Mouse (Mus musculus) layer of hippocampus, postnatal 14 days (tissue): ENCODE data around the gene Ngf. TPM values are rescaled to one million over a fixed set of nuclear protein-coding genes. Genes with fewer than 3 reads are reported as not detected.
A peak's percentile ranks its signal among the peaks of the same experiment; 100 is the strongest.

Experiments used
- DNase-seq, 2 experiments: peaks; one replicate each; pipeline ENCODE4 v3.0.0; 2021 to 2022; ENCODE audit warnings: low spot score in 2 of 2, mixed read lengths in 1 of 2
- long read RNA-seq, 2 experiments: library from polyadenylated mRNA; stranded (forward); transcript quantifications; one replicate each; pipeline ENCODE4 v2.0.0; 2021
- total RNA-seq, 2 experiments: library from RNA; stranded (reverse); gene quantifications; 2 replicates each; pipeline ENCODE4 v1.2.3; 2021

Ngf gene
- total RNA-seq = 10 to 100 TPM; 10.3 to 12.4 TPM
- long read RNA-seq, experiment 1, partial matches to known transcripts = 0 of 4 reads
- long read RNA-seq, experiment 1, other reads (novel, unspliced or antisense) = 1 of 4 reads
- long read RNA-seq, experiment 2, partial matches to known transcripts = 0 of 7 reads
- long read RNA-seq, experiment 2, other reads (novel, unspliced or antisense) = 5 of 7 reads

GRCm38 (mm10) chr3:102469713-102470448 lies at the start of gene Ngf:
Gene Ngf, plus strand, starts transcription at chr3:102469919.
- DNase-seq = no peak

- no peak for DNase-seq
Observed at GRCm38 (mm10) chr3:102445567-102445966, 24.2 kb upstream of the Ngf start.

- no peak for DNase-seq
Observed at GRCm38 (mm10) chr3:102446691-102447090, 23.0 kb upstream of the Ngf start.

GRCm38 (mm10) chr3:102454566-102454965 lies 15.2 kb upstream of the Ngf start:
- no peak for DNase-seq

- DNase-seq = no peak
Observed at GRCm38 (mm10) chr3:102460528-102460927, 9.2 kb upstream of the Ngf start.

GRCm38 (mm10) chr3:102460986-102461385 lies 8.7 kb upstream of the Ngf start:
- no peak for DNase-seq

GRCm38 (mm10) chr3:102462703-102463336 lies 6.9 kb upstream of the Ngf start:
- DNase-seq = no peak

GRCm38 (mm10) chr3:102463339-102463738 lies 6.4 kb upstream of the Ngf start:
- DNase-seq = no peak

- DNase-seq = peak; percentile 50 to 61
Observed at GRCm38 (mm10) chr3:102466587-102466986, 3.1 kb upstream of the Ngf start.

- DNase-seq = no peak
Observed at GRCm38 (mm10) chr3:102467121-102467520, 2.6 kb upstream of the Ngf start.

- no peak for DNase-seq
Observed at GRCm38 (mm10) chr3:102471251-102471650, 1.5 kb downstream of the Ngf start.

- DNase-seq = no peak
Observed at GRCm38 (mm10) chr3:102471799-102472198, 2.1 kb downstream of the Ngf start.

GRCm38 (mm10) chr3:102474275-102475155 lies 4.8 kb downstream of the Ngf start:
- no peak for DNase-seq

GRCm38 (mm10) chr3:102477917-102478694 lies 8.4 kb downstream of the Ngf start:
- DNase-seq = no peak

GRCm38 (mm10) chr3:102490393-102491123 lies 20.8 kb downstream of the Ngf start:
- DNase-seq = peak in 1 of 2 experiments; percentile 37

- DNase-seq = no peak
Observed at GRCm38 (mm10) chr3:102498113-102498512, 28.4 kb downstream of the Ngf start.

GRCm38 (mm10) chr3:102498931-102499330 lies 29.2 kb downstream of the Ngf start:
- DNase-seq = no peak

- DNase-seq = no peak
Observed at GRCm38 (mm10) chr3:102500031-102500430, 30.3 kb downstream of the Ngf start.

- peak in 1 of 2 experiments; percentile 15 for DNase-seq
Observed at GRCm38 (mm10) chr3:102501186-102501585, 31.5 kb downstream of the Ngf start.

GRCm38 (mm10) chr3:102505129-102505528 lies 35.4 kb downstream of the Ngf start:
- DNase-seq = no peak
